Mouse (Mus musculus) CH12.LX (cell line): ENCODE results near the gene Sidt1. TPM values are rescaled to one million over a fixed set of nuclear protein-coding genes. Genes with fewer than 3 reads are reported as not detected.
A peak's percentile ranks its signal among the peaks of the same experiment; 100 is the strongest.

Experiments
- DNase-seq: peaks from one replicate; pipeline ENCODE4 v3.0.0-alpha.2; 2013; ENCODE audit errors: extremely low read depth
- H3K27ac ChIP-seq: 2 replicates; pipeline ENCODE4 v1.5.1; 2012; ENCODE audit warnings: low read depth, mild to moderate bottlenecking, control low read depth, moderate library complexity; ENCODE audit not compliant: insufficient read depth
- H3K27me3 ChIP-seq: replicated peaks from 2 replicates; pipeline ENCODE3; 2012; ENCODE audit warnings: inconsistent platforms
- H3K36me3 ChIP-seq, 2 experiments: replicated peaks in 1 of 2; 2 replicates each; pipeline versions ENCODE3 to v1.6.1; 2012; ENCODE audit warnings: inconsistent platforms in 1 of 2, low read length in 1 of 2, mild to moderate bottlenecking in 1 of 2, mixed read lengths in 1 of 2, moderate library complexity in 1 of 2; ENCODE audit not compliant: control insufficient read depth in 1 of 2, insufficient read depth in 1 of 2
- H3K4me1 ChIP-seq, 2 experiments: 2 replicates each; pipeline ENCODE4 v1.6.1; 2012; ENCODE audit warnings: inconsistent platforms in 1 of 2, moderate library complexity in 1 of 2; ENCODE audit not compliant: insufficient read depth in 2 of 2, control insufficient read depth in 1 of 2
- H3K4me2 ChIP-seq: 2 replicates; pipeline ENCODE4 v1.6.1; 2012; ENCODE audit warnings: low read depth, mild to moderate bottlenecking, control low read depth; ENCODE audit not compliant: poor library complexity, insufficient read depth, severe bottlenecking
- H3K4me3 ChIP-seq, 3 experiments: fragments of 150-350 bp in 1 of 3; sonication (generic) in 1 of 3; replicated peaks in 1 of 3; 2 replicates each; pipeline versions ENCODE3 to v1.5.1; 2011 to 2012; ENCODE audit warnings: low read depth in 2 of 3, low read length in 2 of 3, mild to moderate bottlenecking in 2 of 3, moderate library complexity in 2 of 3, control low read depth in 1 of 3, improper control_type of control experiment in 1 of 3, inconsistent platforms in 1 of 3, mixed read lengths in 1 of 3; ENCODE audit not compliant: poor library complexity in 1 of 3
- H3K79me2 ChIP-seq: replicated peaks from 2 replicates; pipeline ENCODE4 v1.6.1; 2012; ENCODE audit warnings: mild to moderate bottlenecking, moderate library complexity; ENCODE audit not compliant: control insufficient read depth, poor library complexity, insufficient read depth, severe bottlenecking; ENCODE audit errors: extremely low read depth
- H3K9ac ChIP-seq: 2 replicates; pipeline ENCODE4 v1.6.1; 2012; ENCODE audit warnings: low read depth, mild to moderate bottlenecking, control low read depth, moderate library complexity; ENCODE audit not compliant: insufficient read depth
- H3K9me3 ChIP-seq: replicated peaks from 2 replicates; pipeline ENCODE3; 2012; ENCODE audit warnings: low read length, inconsistent platforms, mixed read lengths
- BHLHE40 ChIP-seq: IDR thresholded peaks from 2 replicates; pipeline ENCODE4 v1.6.1; 2011; ENCODE audit warnings: mild to moderate bottlenecking, low read depth, low read length, improper control_type of control experiment
- CHD1 ChIP-seq: IDR thresholded peaks from 2 replicates; pipeline ENCODE4 v1.6.1; 2012; ENCODE audit warnings: low read depth, low read length, improper control_type of control experiment, inconsistent platforms
- E2F4 ChIP-seq: IDR thresholded peaks from 2 replicates; pipeline ENCODE4 v1.6.1; 2011; ENCODE audit warnings: low read depth, low read length, improper control_type of control experiment; ENCODE audit not compliant: insufficient replicate concordance
- EP300 ChIP-seq: IDR thresholded peaks from 2 replicates; pipeline ENCODE4 v1.6.1; 2011; ENCODE audit warnings: low read length, improper control_type of control experiment
- IRF4 ChIP-seq: IDR thresholded peaks from 2 replicates; pipeline ENCODE4 v1.6.1; 2014; ENCODE audit warnings: low read depth, mild to moderate bottlenecking, inconsistent platforms, low read length, improper control_type of control experiment
- JUN ChIP-seq: IDR thresholded peaks from 2 replicates; pipeline ENCODE4 v1.6.1; 2011; ENCODE audit warnings: low read depth, mild to moderate bottlenecking, low read length, improper control_type of control experiment, moderate library complexity; ENCODE audit not compliant: insufficient read depth
- JUND ChIP-seq: conservative IDR thresholded peaks from 2 replicates; pipeline ENCODE4 v1.6.1; 2011; ENCODE audit warnings: low read depth, low read length, improper control_type of control experiment
- KAT2A ChIP-seq: IDR thresholded peaks from 2 replicates; pipeline ENCODE4 v1.6.1; 2012; ENCODE audit warnings: low read length, improper control_type of control experiment, inconsistent platforms; ENCODE audit not compliant: insufficient replicate concordance
- MAZ ChIP-seq: IDR thresholded peaks from 2 replicates; pipeline ENCODE4 v1.6.1; 2012; ENCODE audit warnings: low read depth, mild to moderate bottlenecking, inconsistent platforms, low read length, improper control_type of control experiment, moderate library complexity
- MXI1 ChIP-seq: IDR thresholded peaks from 2 replicates; pipeline ENCODE4 v1.6.1; 2011; ENCODE audit warnings: mild to moderate bottlenecking, low read depth, low read length, improper control_type of control experiment
- MYC ChIP-seq: IDR thresholded peaks from 2 replicates; pipeline ENCODE4 v1.6.1; 2011; ENCODE audit warnings: low read depth, mild to moderate bottlenecking, improper control_type of control experiment, low read length
- SMC3 ChIP-seq: IDR thresholded peaks from 2 replicates; pipeline ENCODE4 v1.6.1; 2011; ENCODE audit warnings: low read depth, low read length, improper control_type of control experiment
- TCF12 ChIP-seq: IDR thresholded peaks from 2 replicates; pipeline ENCODE4 v1.6.1; 2014; ENCODE audit warnings: low read depth, mild to moderate bottlenecking, inconsistent platforms, low read length, improper control_type of control experiment
- ZC3H11A ChIP-seq: IDR thresholded peaks from 2 replicates; pipeline ENCODE4 v1.6.1; 2012; ENCODE audit warnings: low read depth, mild to moderate bottlenecking, inconsistent platforms, low read length, improper control_type of control experiment
- ZKSCAN1 ChIP-seq: IDR thresholded peaks from 2 replicates; pipeline ENCODE4 v1.6.1; 2012; ENCODE audit warnings: low read depth, inconsistent platforms, low read length, improper control_type of control experiment, borderline replicate concordance
- ZMIZ1 ChIP-seq: IDR thresholded peaks from 2 replicates; pipeline ENCODE4 v1.6.1; 2012; ENCODE audit warnings: low read depth, mild to moderate bottlenecking, inconsistent platforms, low read length, improper control_type of control experiment
- ZNF384 ChIP-seq: IDR thresholded peaks from 2 replicates; pipeline ENCODE4 v1.6.1; 2012; ENCODE audit warnings: low read depth, low read length, improper control_type of control experiment, inconsistent platforms
- dilution Hi-C: fragments of 300-500 bp; cut with MboI; formaldehyde crosslinking; loops from 2 replicates; pipeline ENCODE4 v1.14.3; 2020; ENCODE audit warnings: low sequenced_read_pairs; ENCODE audit not compliant: extremely low pct_unique_long_range_greater_than_20kb, extremely low pct_ligation_motif_present
- in situ Hi-C: fragments of 300-500 bp; cut with MboI; formaldehyde crosslinking; loops from 3 replicates; pipeline ENCODE4 v1.14.3; 2019; ENCODE audit warnings: low sequenced_read_pairs, low pct_ligation_motif_present, low pct_unique_long_range_greater_than_20kb, mixed read lengths
- polyA plus RNA-seq: library from polyadenylated mRNA; unstranded; fragments of >175 nt; gene quantifications from 2 replicates; pipeline ENCODE4 v1.2.1, GENCODE M21; 2012; ENCODE audit warnings: low read depth; ENCODE audit not compliant: insufficient read length
- total RNA-seq, 2 experiments: library from RNA; depleted of rRNA; stranded (reverse); fragments of 300-350 nt in 1 of 2; fragments of >200 nt in 1 of 2; gene quantifications; 2 replicates each; pipeline ENCODE4 v1.2.3; 2012 to 2014

Gene Sidt1
- total and polyA plus RNA-seq, 3 experiments = not detected

DNA sequence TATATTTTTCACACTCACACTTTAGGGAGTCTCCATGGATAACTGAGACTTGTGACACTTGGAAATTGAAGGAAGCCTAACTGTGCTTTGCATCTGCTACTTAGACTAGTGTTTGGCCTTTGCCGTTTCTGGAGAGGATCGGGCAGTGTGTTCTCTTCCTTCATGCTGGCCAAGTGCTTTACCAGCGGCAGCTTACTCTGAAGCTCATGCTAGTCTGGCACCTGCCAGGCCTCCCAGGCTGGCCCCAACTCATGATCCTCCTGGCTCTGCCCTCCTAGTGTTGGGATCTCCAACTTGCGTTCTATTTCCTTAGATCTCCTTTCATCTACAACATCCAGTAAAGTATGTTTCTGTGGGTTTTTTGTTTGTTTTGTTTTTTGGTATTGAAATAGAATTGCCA lies 132.8 kb downstream of the Sidt1 start:
- no peak overlapping the region for H3K9ac ChIP-seq
- H3K27ac ChIP-seq = no peak overlapping the region
- H3K4me2 ChIP-seq = no peak overlapping the region
- dilution Hi-C loops = no loop called here
- H3K27me3 ChIP-seq = no peaks in the 10 kb centered on the region
- H3K4me3 ChIP-seq = no peak overlapping the region
- DNase-seq = no peak
- peaks cover 8 to 42% of the 10 kb centered on the region in 2 experiments for H3K36me3 ChIP-seq
- peaks cover 7 to 26% of the 10 kb centered on the region in 2 experiments for H3K4me1 ChIP-seq
- no peak for TF ChIP-seq ZMIZ1
- no peak for TF ChIP-seq MAZ
- no peak for TF ChIP-seq KAT2A
- TF ChIP-seq SMC3 = no peak
- TF ChIP-seq ZC3H11A = no peak
- no peak for TF ChIP-seq E2F4
- no peak for TF ChIP-seq TCF12
- TF ChIP-seq ZKSCAN1 = no peak
- no peak for TF ChIP-seq MXI1
- no peak for TF ChIP-seq JUND
- peaks cover 5% of the 10 kb centered on the region for H3K9me3 ChIP-seq
- H3K79me2 ChIP-seq = no peaks in the 10 kb centered on the region
- in situ Hi-C loops = no loop called here

DNA sequence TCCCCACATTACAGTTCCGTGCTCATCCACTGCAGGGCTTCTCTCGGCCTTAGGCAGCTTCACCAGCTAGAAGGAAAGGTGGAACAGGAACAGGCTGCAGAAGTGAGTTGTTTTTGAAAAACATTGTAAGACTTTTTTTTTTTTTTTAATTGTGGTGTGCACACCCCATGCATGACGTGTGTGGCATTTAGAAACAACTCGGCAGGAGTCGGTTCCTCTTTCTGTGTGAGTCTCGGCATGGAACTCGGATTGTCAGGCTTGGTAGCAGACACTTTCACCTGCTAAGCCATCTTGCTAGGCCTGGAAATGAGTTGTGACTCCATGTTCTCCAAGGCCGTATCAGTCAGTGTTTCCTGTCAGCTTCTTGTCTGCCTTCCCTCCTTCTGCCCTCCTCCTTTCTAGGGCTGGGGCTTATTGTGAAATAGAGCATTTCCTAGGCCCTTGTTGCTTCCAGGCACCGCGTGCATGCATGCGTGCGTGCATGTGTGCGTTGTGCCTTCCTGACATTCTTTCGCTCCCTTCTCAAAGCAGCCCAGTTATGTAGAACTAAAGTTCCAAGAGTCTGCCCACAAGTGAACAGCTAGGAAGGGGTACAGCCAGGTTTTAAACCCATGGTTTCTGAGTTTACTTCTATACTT lies 133.8 kb downstream of the Sidt1 start:
- Histone ChIP-seq H3K27me3 (no peaks in the 10 kb centered on the region), H3K9ac (no peak overlapping the region), H3K4me1 (peaks cover 7 to 26% of the 10 kb centered on the region in 2 experiments), H3K27ac (no peak overlapping the region), H3K36me3 (peaks cover 8 to 35% of the 10 kb centered on the region in 2 experiments), H3K4me3 (no peak overlapping the region), H3K4me2 (no peak overlapping the region), H3K9me3 (peaks cover 5% of the 10 kb centered on the region), H3K79me2 (no peaks in the 10 kb centered on the region)
- TF ChIP-seq BHLHE40 (peak; percentile 80), EP300 (peak; percentile 78), ZNF384 (peak; percentile 95), MYC (0 out of 2 replicates have a peak, but pooled peaks have one; percentile 54), E2F4 (no peak), IRF4 (peak; percentile 85), JUN (peak; percentile 27; the same call in 1 of the 2 replicates), CHD1 (no peak)
- dilution Hi-C loops = no loop called here
- DNase-seq = peak; percentile 84
- in situ Hi-C loops = no loop called here
